Mouse (Mus musculus) neural tube, embryonic 13.5 days (tissue): Measurements from ENCODE around the gene Ubac2. TPM values are rescaled to one million over a fixed set of nuclear protein-coding genes. Genes with fewer than 3 reads are reported as not detected.

Experiments used
- ATAC-seq: fragments of 200-750 bp; cut with Nextera tagmentation; 2 replicates; pipeline ENCODE4 v1.8.0; 2017; ENCODE audit warnings: low read depth, mild to moderate bottlenecking, moderate TSS enrichment, moderate library complexity
- H3K27ac ChIP-seq: fragments of 300-500 bp; sonication (generic); replicated peaks from 2 replicates; pipeline ENCODE4 v1.5.1; 2015; ENCODE audit warnings: moderate library complexity, mild to moderate bottlenecking, inconsistent platforms
- H3K27me3 ChIP-seq: fragments of 300-500 bp; sonication (generic); 2 replicates; pipeline ENCODE4 v1.6.1; 2015; ENCODE audit warnings: mild to moderate bottlenecking, inconsistent platforms
- H3K36me3 ChIP-seq: fragments of 300-500 bp; sonication (generic); 2 replicates; pipeline ENCODE4 v1.6.1; 2015; ENCODE audit warnings: mild to moderate bottlenecking, inconsistent platforms
- H3K4me1 ChIP-seq: fragments of 300-500 bp; sonication (generic); replicated peaks from 2 replicates; pipeline ENCODE4 v1.6.1; 2015; ENCODE audit warnings: inconsistent platforms
- H3K4me2 ChIP-seq: fragments of 300-500 bp; sonication (generic); 2 replicates; pipeline ENCODE4 v1.6.1; 2015; ENCODE audit warnings: inconsistent platforms, mild to moderate bottlenecking, moderate library complexity
- H3K4me3 ChIP-seq: fragments of 300-500 bp; sonication (generic); 2 replicates; pipeline ENCODE4 v1.5.1; 2015; ENCODE audit warnings: mild to moderate bottlenecking, inconsistent platforms
- H3K9ac ChIP-seq: fragments of 300-500 bp; sonication (generic); 2 replicates; pipeline ENCODE4 v1.6.1; 2015; ENCODE audit warnings: moderate library complexity, mild to moderate bottlenecking, inconsistent platforms
- H3K9me3 ChIP-seq: fragments of 300-500 bp; sonication (generic); 2 replicates; pipeline ENCODE4 v1.6.1; 2016; ENCODE audit warnings: inconsistent platforms
- WGBS: fragments of 180-500 bp; shearing (Covaris S2); methylation state at CpG from one replicate; pipeline ENCODE4 v1.1.7; 2015; 5-methylcytosine and 5-hydroxymethylcytosine counted together
- polyA plus RNA-seq: library from polyadenylated mRNA; unstranded; fragments of >200 nt; fragmentation: Nextera tagmentation; extraction: Ambion mirVana; gene quantifications from 2 replicates; pipeline ENCODE4 v1.2.1, GENCODE M21; 2015

Gene Ubac2
- polyA plus RNA-seq, 1 experiment from 2014 or later, result 54.6 TPM

- Histone ChIP-seq H3K9ac (no peak overlapping the region), H3K4me1 (no peaks in the 10 kb centered on the region), H3K4me3 (no peak overlapping the region), H3K4me2 (no peak overlapping the region), H3K9me3 (no peaks in the 10 kb centered on the region), H3K36me3 (peaks cover under 1% of the 10 kb centered on the region; the same call in 1 of the 2 replicates), H3K27ac (no peak overlapping the region), H3K27me3 (no peaks in the 10 kb centered on the region)
- no peak for ATAC-seq
These were observed 125.4 kb downstream of the Ubac2 start for GRCm38 (mm10) chr14:122003812-122004211.

- 91% methylated on average over 4 of the region's 4 CpGs for WGBS
- Histone ChIP-seq H3K36me3 (peaks cover 30% of the 10 kb centered on the region), H3K4me2 (no peak overlapping the region), H3K27ac (no peak overlapping the region), H3K9me3 (no peaks in the 10 kb centered on the region), H3K4me1 (no peaks in the 10 kb centered on the region), H3K9ac (no peak overlapping the region), H3K4me3 (no peak overlapping the region), H3K27me3 (no peaks in the 10 kb centered on the region)
- no peak for ATAC-seq
These were observed 129.8 kb downstream of the Ubac2 start for GRCm38 (mm10) chr14:122008261-122008660.

GRCm38 (mm10) chr14:122009502-122009901, 131.1 kb downstream of the Ubac2 start:
- Histone ChIP-seq H3K9ac (no peak overlapping the region), H3K9me3 (no peaks in the 10 kb centered on the region), H3K4me2 (no peak overlapping the region), H3K36me3 (peaks cover 35% of the 10 kb centered on the region), H3K4me1 (no peaks in the 10 kb centered on the region), H3K27me3 (no peaks in the 10 kb centered on the region), H3K4me3 (no peak overlapping the region), H3K27ac (no peak overlapping the region)
- WGBS, result 93% methylated on average over 13 of the region's 13 CpGs
- no peak for ATAC-seq

GRCm38 (mm10) chr14:122010301-122010700, 131.9 kb downstream of the Ubac2 start:
- Histone ChIP-seq H3K4me3 (no peak overlapping the region), H3K9ac (no peak overlapping the region), H3K4me1 (no peaks in the 10 kb centered on the region), H3K36me3 (peaks cover 37% of the 10 kb centered on the region), H3K4me2 (no peak overlapping the region), H3K27ac (no peak overlapping the region), H3K9me3 (no peaks in the 10 kb centered on the region), H3K27me3 (no peaks in the 10 kb centered on the region)
- no peak for ATAC-seq
- 84% methylated on average over 7 of the region's 7 CpGs for WGBS

GRCm38 (mm10) chr14:122011768-122012167, 133.3 kb downstream of the Ubac2 start:
- no peak overlapping the region for H3K4me2 ChIP-seq
- no peak for ATAC-seq
- no peak overlapping the region for H3K27ac ChIP-seq
- 97% methylated on average over 8 of the region's 8 CpGs for WGBS
- H3K9ac ChIP-seq, result no peak overlapping the region
- no peaks in the 10 kb centered on the region for H3K9me3 ChIP-seq
- no peaks in the 10 kb centered on the region for H3K4me1 ChIP-seq
- H3K27me3 ChIP-seq, result no peaks in the 10 kb centered on the region
- H3K36me3 ChIP-seq, result peaks cover 42% of the 10 kb centered on the region
- no peak overlapping the region for H3K4me3 ChIP-seq

- Histone ChIP-seq H3K36me3 (peaks cover 42% of the 10 kb centered on the region), H3K9me3 (no peaks in the 10 kb centered on the region), H3K9ac (no peak overlapping the region), H3K4me3 (no peak overlapping the region), H3K4me1 (no peaks in the 10 kb centered on the region), H3K4me2 (no peak overlapping the region), H3K27me3 (no peaks in the 10 kb centered on the region), H3K27ac (no peak overlapping the region)
- ATAC-seq, result no peak
- WGBS, result 75% methylated on average over 5 of the region's 5 CpGs
These were observed 133.8 kb downstream of the Ubac2 start for GRCm38 (mm10) chr14:122012193-122012592.

- Histone ChIP-seq H3K4me1 (no peaks in the 10 kb centered on the region), H3K9ac (no peak overlapping the region), H3K27me3 (no peaks in the 10 kb centered on the region), H3K4me3 (no peak overlapping the region), H3K4me2 (no peak overlapping the region), H3K36me3 (peaks cover 42% of the 10 kb centered on the region), H3K9me3 (no peaks in the 10 kb centered on the region), H3K27ac (no peak overlapping the region)
- ATAC-seq, result no peak
- 82% methylated on average over 13 of the region's 13 CpGs for WGBS
These were observed 134.4 kb downstream of the Ubac2 start for GRCm38 (mm10) chr14:122012814-122013213.

- H3K9me3 ChIP-seq, result no peaks in the 10 kb centered on the region
- H3K4me2 ChIP-seq, result no peak overlapping the region
- H3K36me3 ChIP-seq, result peaks cover 42% of the 10 kb centered on the region
- no peaks in the 10 kb centered on the region for H3K27me3 ChIP-seq
- no peak overlapping the region for H3K27ac ChIP-seq
- H3K4me1 ChIP-seq, result no peaks in the 10 kb centered on the region
- ATAC-seq, result no peak
- H3K4me3 ChIP-seq, result no peak overlapping the region
- no peak overlapping the region for H3K9ac ChIP-seq
- 85% methylated on average over 14 of the region's 14 CpGs for WGBS
These were observed 135.1 kb downstream of the Ubac2 start for GRCm38 (mm10) chr14:122013417-122013951.

- no peaks in the 10 kb centered on the region for H3K4me1 ChIP-seq
- H3K27me3 ChIP-seq, result no peaks in the 10 kb centered on the region
- no peaks in the 10 kb centered on the region for H3K9me3 ChIP-seq
- no peak overlapping the region for H3K4me2 ChIP-seq
- no peak for ATAC-seq
- 89% methylated on average over 2 of the region's 2 CpGs for WGBS
- peaks cover 37% of the 10 kb centered on the region for H3K36me3 ChIP-seq
- no peak overlapping the region for H3K27ac ChIP-seq
- H3K9ac ChIP-seq, result no peak overlapping the region
- no peak overlapping the region for H3K4me3 ChIP-seq
These were observed 139.5 kb downstream of the Ubac2 start for GRCm38 (mm10) chr14:122017958-122018357.

GRCm38 (mm10) chr14:122019389-122019788, 141.0 kb downstream of the Ubac2 start:
- Histone ChIP-seq H3K36me3 (peaks cover 37% of the 10 kb centered on the region), H3K4me1 (no peaks in the 10 kb centered on the region), H3K9ac (no peak overlapping the region), H3K27ac (no peak overlapping the region), H3K27me3 (no peaks in the 10 kb centered on the region), H3K4me2 (no peak overlapping the region), H3K4me3 (no peak overlapping the region), H3K9me3 (no peaks in the 10 kb centered on the region)
- no peak for ATAC-seq
- 89% methylated on average over 2 of the region's 2 CpGs for WGBS

GRCm38 (mm10) chr14:122020567-122020966, 142.1 kb downstream of the Ubac2 start:
- Histone ChIP-seq H3K9me3 (no peaks in the 10 kb centered on the region), H3K4me1 (no peaks in the 10 kb centered on the region), H3K27ac (no peak overlapping the region), H3K4me3 (no peak overlapping the region), H3K9ac (no peak overlapping the region), H3K27me3 (no peaks in the 10 kb centered on the region), H3K4me2 (no peak overlapping the region), H3K36me3 (peaks cover 32% of the 10 kb centered on the region)
- no peak for ATAC-seq
- WGBS, result 93% methylated on average over 6 of the region's 6 CpGs

- Histone ChIP-seq H3K9me3 (no peaks in the 10 kb centered on the region), H3K4me2 (no peak overlapping the region), H3K9ac (no peak overlapping the region), H3K27ac (no peak overlapping the region), H3K36me3 (peaks cover 31% of the 10 kb centered on the region), H3K4me1 (no peaks in the 10 kb centered on the region), H3K27me3 (no peaks in the 10 kb centered on the region), H3K4me3 (no peak overlapping the region)
- no peak for ATAC-seq
- WGBS, result 93% methylated on average over 1 of the region's 1 CpGs
These were observed 144.6 kb downstream of the Ubac2 start for GRCm38 (mm10) chr14:122023054-122023453.

GRCm38 (mm10) chr14:122023928-122024327, 145.5 kb downstream of the Ubac2 start:
- Histone ChIP-seq H3K9me3 (no peaks in the 10 kb centered on the region), H3K36me3 (peaks cover 28% of the 10 kb centered on the region), H3K27ac (no peak overlapping the region), H3K27me3 (no peaks in the 10 kb centered on the region), H3K4me2 (no peak overlapping the region), H3K4me1 (no peaks in the 10 kb centered on the region), H3K4me3 (no peak overlapping the region), H3K9ac (no peak overlapping the region)
- ATAC-seq, result no peak
